In genomic region chr11:78952467-78952866, GRCm38 (mm10) we compare ENCODE assay signal across 9 mouse cellular contexts. TPM values are rescaled to one million over a fixed set of nuclear protein-coding genes. Genes with fewer than 3 reads are reported as not detected.
DNase-seq lines count a peak whose midpoint lies in the region; ATAC-seq and TF ChIP-seq lines count a peak whose summit lies in the region.
"Had no signal": no experiment of that assay in that cellular context is flagged by ENCODE, and none has a peak within 500 bp of the region (broad histone marks: within the 10 kb centered on the region; RNA-seq: fewer than 3 reads in every experiment).

No protein-coding gene starts in this region.

- H3K9me3 ChIP-seq in kidney, postnatal 0 days (replicated peaks; ENCODE audit: low read length): no peaks in the 10 kb centered on the region
- no peaks in the 10 kb centered on the region for H3K9me3 ChIP-seq in forebrain, embryonic 11.5 days (ENCODE audit: control insufficient read depth, low read length)
- H3K9me3 ChIP-seq in limb, embryonic 10.5 days (replicated peaks): no peaks in the 10 kb centered on the region
- H3K9me3 ChIP-seq: lung, embryonic 15.5 days had no signal

- no peak for TF ChIP-seq POLR2A in olfactory bulb, adult 2 months (IDR thresholded peaks at IDR 0.05; ENCODE audit: insufficient read depth, low read depth, low read length)

- peak; percentile 79 for DNase-seq in kidney, postnatal 0 days (ENCODE audit: low spot score)
- no peak for DNase-seq in kidney, adult 9 months
- DNase-seq in WW6 (ENCODE audit: low read depth, low spot score): peak; percentile 67
- peak; percentile 67 for DNase-seq in forebrain, embryonic 11.5 days (ENCODE audit: low spot score)
- DNase-seq in limb, embryonic 10.5 days (ENCODE audit: low spot score): peak; percentile 83
- DNase-seq in cerebellum, postnatal 4 days (ENCODE audit: low spot score in 2 of 2): no peak
- DNase-seq in cerebellum, postnatal 36 days: no peak

- H3K27me3 ChIP-seq in kidney, postnatal 0 days (ENCODE audit: insufficient read depth, low read length): peaks cover 7% of the 10 kb centered on the region; the same call in 1 of the 2 replicates
- no peaks in the 10 kb centered on the region for H3K27me3 ChIP-seq in forebrain, embryonic 11.5 days (ENCODE audit: control insufficient read depth, insufficient read depth, low read length)
- H3K27me3 ChIP-seq in limb, embryonic 10.5 days (ENCODE audit: low read depth, poor library complexity, severe bottlenecking): peaks cover 29% of the 10 kb centered on the region

- 10% methylated on average over 17 of the region's 17 CpGs for WGBS in kidney, postnatal 0 days
- WGBS in forebrain, embryonic 11.5 days: 8% methylated on average over 17 of the region's 17 CpGs
- 9% methylated on average over 17 of the region's 17 CpGs for WGBS in limb, embryonic 10.5 days
- WGBS in olfactory bulb, adult 2 months: 12% methylated on average over 17 of the region's 17 CpGs

- no peak overlapping the region for H3K27ac ChIP-seq in kidney, postnatal 0 days
- no peak overlapping the region for H3K27ac ChIP-seq in forebrain, embryonic 11.5 days (ENCODE audit: low read depth, low read length)
- H3K27ac ChIP-seq in limb, embryonic 10.5 days: no peak overlapping the region
- no peak overlapping the region for H3K27ac ChIP-seq in olfactory bulb, adult 2 months (ENCODE audit: insufficient read depth, low read depth, low read length)
- H3K27ac ChIP-seq: lung, embryonic 15.5 days had no signal

- no peaks in the 10 kb centered on the region for H3K36me3 ChIP-seq in kidney, postnatal 0 days (ENCODE audit: insufficient read depth, low read length)
- no peaks in the 10 kb centered on the region for H3K36me3 ChIP-seq in forebrain, embryonic 11.5 days (ENCODE audit: control insufficient read depth, insufficient read depth, low read length)
- H3K36me3 ChIP-seq in limb, embryonic 10.5 days: no peaks in the 10 kb centered on the region
- H3K36me3 ChIP-seq: lung, embryonic 15.5 days had no signal

- H3K4me3 ChIP-seq in kidney, postnatal 0 days (replicated peaks; ENCODE audit: low read depth, low read length): no peak overlapping the region
- H3K4me3 ChIP-seq in forebrain, embryonic 11.5 days (ENCODE audit: low read depth, low read length): no peak overlapping the region
- peak overlapping the region; percentile 10; the same call in 1 of the 2 replicates for H3K4me3 ChIP-seq in limb, embryonic 10.5 days
- peak overlapping the region; percentile 8; the same call in 1 of the 2 replicates for H3K4me3 ChIP-seq in olfactory bulb, adult 2 months (ENCODE audit: insufficient read depth, low read depth, low read length)
- H3K4me3 ChIP-seq: lung, embryonic 15.5 days had no signal

- no peaks in the 10 kb centered on the region for H3K4me1 ChIP-seq in kidney, postnatal 0 days (replicated peaks; ENCODE audit: insufficient read depth, low read length)
- no peaks in the 10 kb centered on the region for H3K4me1 ChIP-seq in forebrain, embryonic 11.5 days (replicated peaks; ENCODE audit: control insufficient read depth, insufficient read depth, low read length)
- peaks cover 5% of the 10 kb centered on the region for H3K4me1 ChIP-seq in limb, embryonic 10.5 days
- H3K4me1 ChIP-seq in olfactory bulb, adult 2 months (ENCODE audit: control insufficient read depth, insufficient read depth, low read length): peaks cover 7% of the 10 kb centered on the region
- H3K4me1 ChIP-seq: lung, embryonic 15.5 days had no signal

- ATAC-seq in kidney, postnatal 0 days (replicated peaks; ENCODE audit: low FRiP score, low read depth): no peak
- ATAC-seq in forebrain, embryonic 11.5 days (replicated peaks; ENCODE audit: low FRiP score): no peak

- no peak overlapping the region for H3K9ac ChIP-seq in kidney, postnatal 0 days (ENCODE audit: low read depth, low read length)
- no peak overlapping the region for H3K9ac ChIP-seq in forebrain, embryonic 11.5 days (ENCODE audit: low read length)
- H3K9ac ChIP-seq: lung, embryonic 15.5 days had no signal

- H3K4me2 ChIP-seq in kidney, postnatal 0 days (ENCODE audit: low read length): no peak overlapping the region
- H3K4me2 ChIP-seq in forebrain, embryonic 11.5 days (ENCODE audit: low read depth, low read length, severe bottlenecking): 0 out of 2 replicates have a peak overlapping the region, but pooled peaks have one; percentile 9
- H3K4me2 ChIP-seq: lung, embryonic 15.5 days had no signal

- TF ChIP-seq CTCF in kidney, postnatal 0 days (IDR thresholded peaks at IDR 0.05; ENCODE audit: low read depth): no peak
- no peak for TF ChIP-seq CTCF in olfactory bulb, adult 2 months (IDR thresholded peaks at IDR 0.05; ENCODE audit: insufficient read depth, low read depth, low read length)

RNA-seq across cellular contexts. Expression of gene Nos2, which starts 31.9 kb away (rescaled TPM):
- 0.92 and 1.2 TPM in 2 replicates for polyA plus RNA-seq in kidney, postnatal 0 days (2015; fragmentation: Nextera tagmentation; extraction: Ambion mirVana)
- 0.75 and 0.88 TPM in 2 replicates for polyA plus RNA-seq in forebrain, embryonic 11.5 days (2014; fragmentation: Nextera tagmentation; extraction: Ambion mirVana)
- polyA plus RNA-seq in limb, embryonic 10.5 days (2016; fragmentation: Nextera tagmentation; extraction: Ambion mirVana): 0.85 and 1.4 TPM in 2 replicates
- polyA plus RNA-seq in olfactory bulb, adult 2 months (2012; ENCODE audit: insufficient read depth, insufficient read length, low replicate concordance, missing spikeins): not detected in 2 replicates

RNA-seq across cellular contexts. Expression of gene Lgals9, which starts 32.3 kb away (rescaled TPM):
- polyA plus RNA-seq in kidney, postnatal 0 days (2015; fragmentation: Nextera tagmentation; extraction: Ambion mirVana): 87.9 and 94.0 TPM in 2 replicates
- polyA plus RNA-seq in forebrain, embryonic 11.5 days (2014; fragmentation: Nextera tagmentation; extraction: Ambion mirVana): 3.7 and 4.0 TPM in 2 replicates
- 1.0 and 1.8 TPM in 2 replicates for polyA plus RNA-seq in limb, embryonic 10.5 days (2016; fragmentation: Nextera tagmentation; extraction: Ambion mirVana)
- not detected in 2 replicates for polyA plus RNA-seq in olfactory bulb, adult 2 months (2012; ENCODE audit: insufficient read depth, insufficient read length, low replicate concordance, missing spikeins)

Comparison
In these comparisons a context has a peak if more than half of its experiments do, and no peak if none do; other contexts are left out.
1. DNase-seq: peak in kidney, postnatal 0 days (single experiment), WW6 (single experiment), forebrain, embryonic 11.5 days (single experiment) and limb, embryonic 10.5 days (single experiment); none in kidney, adult 9 months (single experiment), cerebellum, postnatal 4 days (0 of 2) and cerebellum, postnatal 36 days (0 of 2).
2. H3K4me3 ChIP-seq: peak in limb, embryonic 10.5 days (single experiment) and olfactory bulb, adult 2 months (single experiment); none in kidney, postnatal 0 days (single experiment) and forebrain, embryonic 11.5 days (single experiment).